Mouse (Mus musculus): ENCODE data around the gene Mt1.

DNA sequence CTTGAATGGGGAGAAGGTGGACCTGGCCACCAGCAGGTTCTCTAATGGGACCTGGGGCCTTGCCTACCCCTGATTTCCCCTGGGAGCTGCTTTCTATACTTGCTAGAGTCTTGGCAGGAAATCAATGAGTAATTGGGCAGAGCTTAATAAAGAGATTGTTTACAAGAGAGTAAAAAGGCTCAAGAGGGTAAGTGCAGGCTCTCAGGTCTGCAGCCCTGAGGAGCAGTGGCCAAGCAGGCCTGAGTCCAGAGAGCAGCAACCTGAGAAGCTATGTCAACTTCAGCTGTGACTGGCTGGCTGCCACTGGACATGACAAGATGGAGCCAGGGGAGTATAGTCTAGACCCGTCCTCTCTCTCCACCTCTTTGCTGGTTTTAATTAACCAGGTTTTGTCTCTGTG lies 14.0 kb downstream of the Mt1 start:
- TF ChIP-seq CTCF (IDR thresholded peaks at IDR 0.05; ENCODE audit: low read depth) (no peak), EP300 (IDR thresholded peaks at IDR 0.05; ENCODE audit: low read depth) (no peak)

All from liver, postnatal 0 days (tissue).